Mouse (Mus musculus) cerebellum, adult 8-10 months (tissue): ENCODE measurements around the gene Smpd4.

Experiments used
- DNase-seq: peaks from one replicate; pipeline ENCODE4 v3.0.0; 2022

The Smpd4 gene

DNA sequence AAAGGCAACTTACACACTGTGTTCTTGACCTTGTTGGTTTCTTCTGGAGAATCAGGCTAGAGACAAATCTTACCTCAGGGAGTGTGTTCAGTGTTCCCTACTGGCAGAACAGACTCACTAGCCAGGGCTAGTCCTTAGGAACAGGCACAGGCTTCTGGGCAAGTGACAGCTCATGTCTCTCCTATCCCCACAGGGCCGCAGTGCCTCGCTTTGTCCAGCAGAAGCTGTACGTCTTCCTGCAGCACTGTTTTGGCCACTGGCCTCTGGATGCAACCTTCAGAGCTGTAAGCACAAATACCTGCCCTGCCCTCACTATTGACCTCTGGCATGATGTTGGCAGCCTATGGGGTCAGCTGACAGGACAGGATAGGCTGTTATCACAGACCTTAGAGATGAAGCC lies 19.9 kb downstream of the Smpd4 start:
- no peak for DNase-seq

- DNase-seq: no peak
Measured at GRCm38 (mm10) chr16:17639951-17640350, 20.8 kb downstream of the Smpd4 start.

GRCm38 (mm10) chr16:17640706-17641105 lies 21.6 kb downstream of the Smpd4 start:
- DNase-seq: no peak

DNA sequence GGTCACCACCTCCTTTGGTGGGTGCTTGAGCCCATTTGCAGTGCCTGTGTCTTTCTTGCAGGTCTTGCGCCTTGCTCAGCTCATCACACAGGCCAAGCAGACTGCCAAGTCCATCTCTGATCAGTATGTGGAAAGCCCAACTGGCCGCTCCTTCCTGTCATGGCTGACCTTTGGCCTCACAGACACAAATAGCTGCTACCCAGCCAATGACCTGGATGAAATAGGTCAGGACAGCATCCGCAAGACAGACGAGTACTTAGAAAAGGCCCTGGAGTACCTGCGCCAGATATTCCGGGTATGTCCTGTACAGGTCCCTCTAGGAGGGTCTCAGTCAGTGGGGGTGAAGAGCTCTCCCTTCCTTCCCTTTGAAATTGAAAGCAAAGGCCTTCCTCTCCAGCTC lies 22.1 kb downstream of the Smpd4 start:
- no peak for DNase-seq

- peak; percentile 90 for DNase-seq
Measured at GRCm38 (mm10) chr16:17642311-17642710, 23.2 kb downstream of the Smpd4 start.

- no peak for DNase-seq
Measured at GRCm38 (mm10) chr16:17643437-17643990, 24.4 kb downstream of the Smpd4 start.

GRCm38 (mm10) chr16:17646310-17647114 lies 27.4 kb downstream of the Smpd4 start, which contains the start of gene Ccdc74a:
TSS of gene Ccdc74a (plus strand) at chr16:17646470.
- peak; percentile 81 for DNase-seq

GRCm38 (mm10) chr16:17647156-17647555 lies 28.0 kb downstream of the Smpd4 start:
- no peak for DNase-seq

DNA sequence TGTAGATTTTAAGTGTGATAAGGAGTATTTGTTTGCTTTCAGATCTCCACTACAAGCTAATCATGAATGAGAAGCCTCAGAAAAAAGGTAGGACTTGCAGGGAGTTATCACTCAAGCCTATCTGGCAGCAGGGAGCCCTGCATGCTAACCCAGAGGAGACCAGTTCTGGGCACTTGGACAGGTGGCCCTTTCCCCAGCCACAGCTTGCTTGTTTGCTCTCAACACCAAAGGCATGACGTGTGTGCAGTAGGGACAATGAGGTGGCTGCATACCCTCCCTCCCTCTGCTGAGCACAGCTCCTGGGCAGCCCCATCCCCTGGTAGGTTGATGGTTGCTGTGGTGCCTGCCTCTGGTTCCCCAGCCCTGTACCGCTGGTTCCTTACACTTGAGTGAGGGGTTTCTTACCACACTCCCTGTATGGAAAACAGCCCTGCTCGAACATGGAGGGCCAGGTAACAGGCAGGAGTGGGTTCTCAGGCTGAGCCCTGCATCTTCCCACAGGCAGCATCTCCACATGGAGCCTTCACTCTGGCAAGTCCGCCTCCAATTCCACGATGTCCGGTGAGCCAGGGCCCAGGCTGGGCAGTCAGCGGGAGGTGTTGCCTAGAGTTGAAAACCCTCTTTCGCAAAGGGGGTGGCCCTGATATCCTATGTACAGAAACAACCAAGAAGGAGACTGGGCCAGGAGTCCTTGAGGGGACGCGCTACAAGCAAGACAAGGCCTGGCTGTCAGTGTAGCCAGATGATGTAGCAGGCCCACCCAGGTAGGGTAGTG lies 28.6 kb downstream of the Smpd4 start:
- no peak for DNase-seq

GRCm38 (mm10) chr16:17649925-17650605 lies 30.9 kb downstream of the Smpd4 start:
- DNase-seq: no peak

- DNase-seq: no peak
Measured at GRCm38 (mm10) chr16:17650711-17651110, 31.6 kb downstream of the Smpd4 start.

- no peak for DNase-seq
Measured at GRCm38 (mm10) chr16:17652607-17653006, 33.5 kb downstream of the Smpd4 start.

DNA sequence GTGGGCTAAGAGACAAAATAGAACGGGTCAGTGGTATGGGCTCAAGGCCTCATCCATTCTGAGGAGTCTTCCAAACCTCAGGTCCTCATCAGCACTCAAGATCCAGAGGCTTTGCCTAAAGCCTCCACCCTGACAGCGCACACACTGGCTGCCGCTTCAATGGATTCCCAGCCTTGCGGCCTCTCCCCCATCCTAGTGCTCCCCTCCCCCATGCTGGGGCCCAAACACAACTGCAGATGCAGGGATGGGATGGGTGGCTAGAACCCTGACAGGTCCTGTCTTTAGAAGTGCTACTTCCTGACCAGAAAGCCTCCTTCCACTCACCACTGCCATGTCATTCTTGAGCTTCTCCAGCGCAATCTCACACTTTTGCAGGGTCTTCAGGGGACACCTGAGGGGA lies 34.4 kb downstream of the Smpd4 start:
- no peak for DNase-seq

DNA sequence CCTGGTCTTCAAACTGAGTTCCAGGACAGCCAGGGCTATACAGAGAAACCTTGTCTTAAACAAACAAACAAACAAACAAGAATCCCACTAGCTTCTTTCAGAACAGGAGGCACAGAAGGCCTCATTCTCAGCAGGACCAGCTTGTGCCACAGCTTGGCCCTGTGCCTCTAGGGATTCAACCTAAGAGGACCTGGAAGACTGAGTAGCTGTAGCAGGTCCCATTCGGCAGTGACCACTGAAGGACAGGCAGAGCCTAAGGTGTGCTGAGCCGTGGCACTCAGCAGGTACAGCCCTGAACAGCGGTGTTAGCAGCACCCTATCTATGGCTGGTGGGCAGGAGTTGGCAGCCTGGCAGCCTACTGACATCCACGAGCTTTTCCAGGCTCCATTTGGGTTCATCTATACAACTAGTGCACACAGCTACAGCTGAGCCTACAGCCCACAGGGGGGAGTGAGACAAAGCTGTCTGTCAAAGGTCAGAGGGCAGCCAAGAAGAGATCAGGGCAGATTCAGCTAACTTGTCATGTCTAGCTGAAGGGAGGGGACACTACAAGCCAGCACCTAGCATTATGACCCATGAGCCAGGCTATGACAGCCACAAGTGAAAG lies 35.1 kb downstream of the Smpd4 start:
- DNase-seq: no peak

DNA sequence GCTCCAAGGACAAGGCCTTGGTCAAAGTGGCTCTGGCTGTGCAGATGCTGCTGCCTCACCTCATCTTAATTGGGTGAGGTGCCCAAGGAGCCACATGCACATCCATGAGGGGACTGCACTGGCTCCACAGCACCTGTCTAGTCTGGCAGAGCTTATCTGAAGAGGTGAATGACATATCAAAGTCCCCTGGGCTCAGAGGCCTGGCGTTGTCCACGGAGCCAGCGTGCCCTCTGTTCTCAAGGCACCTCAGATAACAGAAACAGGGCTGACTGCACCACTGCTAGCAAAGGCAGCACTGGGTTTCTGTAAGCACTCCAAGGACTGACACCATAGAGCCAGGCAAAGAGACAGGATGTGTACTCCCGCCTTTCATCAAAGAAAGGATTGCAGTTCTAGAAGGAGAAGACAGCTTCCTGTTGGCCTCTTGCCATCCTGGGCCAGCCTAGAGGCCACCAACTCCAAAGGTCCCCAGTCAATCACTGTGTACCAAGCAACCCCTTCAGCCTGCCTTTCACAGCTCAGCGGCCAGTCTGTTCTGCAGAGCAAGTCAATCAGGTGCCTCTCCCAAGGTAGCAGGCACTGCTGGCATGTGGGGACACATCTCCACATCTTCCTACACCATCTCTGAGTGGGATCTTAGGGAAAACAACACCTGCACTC lies 37.2 kb downstream of the Smpd4 start:
- no peak for DNase-seq

- DNase-seq: no peak
Measured at GRCm38 (mm10) chr16:17665568-17665967, 46.4 kb downstream of the Smpd4 start.

DNA sequence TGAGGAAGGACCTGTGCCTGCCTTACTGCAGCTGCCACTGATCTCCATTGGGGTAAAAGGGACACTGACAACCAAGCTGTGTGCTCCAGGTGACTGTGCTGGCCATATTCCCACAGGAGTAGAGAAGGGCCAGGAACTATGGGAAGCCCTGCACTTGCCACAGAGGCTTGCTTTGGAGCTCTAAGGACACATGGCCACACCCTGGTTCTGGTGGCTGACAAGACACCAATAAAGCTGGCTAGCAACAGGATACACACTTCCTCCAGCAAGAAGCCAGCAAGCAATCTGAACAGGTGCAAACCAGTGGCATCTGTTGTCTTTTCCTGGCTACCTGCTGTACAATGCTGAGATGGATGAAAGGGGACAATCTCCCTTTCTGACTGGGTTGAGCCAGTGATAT lies 50.7 kb downstream of the Smpd4 start:
- DNase-seq: no peak
